Mouse (Mus musculus): ENCODE measurements around the gene Mea1. TPM values are rescaled to one million over a fixed set of nuclear protein-coding genes. Genes with fewer than 3 reads are reported as not detected.

The Mea1 gene
- polyA plus RNA-seq, 1 experiment from 2014 or later, result 116 TPM

- 0 out of 2 replicates have a peak, but pooled peaks cover 5% of the 10 kb centered on the region for H3K9me3 ChIP-seq (replicated peaks)
- peaks cover 63% of the 10 kb centered on the region for H3K36me3 ChIP-seq
Observed at GRCm38 (mm10) chr17:46673850-46674529, 4.6 kb upstream of the Mea1 start, which contains the start of gene Rrp36. Rrp36 (minus strand) TSS chr17:46674352.

DNA sequence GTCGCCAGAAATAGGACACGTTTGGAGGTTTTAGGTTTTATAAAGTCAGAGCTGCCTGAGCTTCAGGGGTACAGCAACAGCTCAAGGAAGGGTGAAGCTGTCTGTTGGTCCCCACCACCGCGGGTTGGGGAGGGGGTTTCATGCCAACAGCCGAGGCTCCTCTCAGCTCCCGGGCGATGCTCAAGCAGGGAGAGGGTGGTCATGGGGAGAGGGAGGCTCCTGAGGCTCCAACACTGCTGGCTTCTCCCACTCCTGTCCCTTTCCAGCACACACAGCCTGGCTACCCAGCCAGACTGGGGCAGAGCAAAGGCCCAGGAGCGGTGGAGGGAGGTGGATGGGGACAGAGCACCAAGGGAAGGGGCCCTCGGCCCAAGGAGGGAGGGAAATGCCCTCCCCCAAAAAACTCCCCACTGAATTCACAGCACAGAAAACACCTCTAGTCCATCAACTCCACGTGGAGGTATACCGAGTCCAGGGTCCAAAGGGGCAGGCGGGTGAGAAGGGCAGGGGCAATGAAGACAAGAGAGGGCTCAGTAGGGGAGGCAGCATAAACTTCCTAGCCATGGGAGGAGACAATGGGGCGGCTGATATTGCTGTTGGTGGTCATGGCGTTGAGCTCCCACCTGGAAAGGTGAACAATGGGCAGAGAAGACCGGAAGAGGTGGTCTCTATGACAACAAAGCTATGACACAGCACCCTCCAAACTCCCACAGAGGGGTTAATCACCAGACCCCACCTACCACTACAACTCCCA is 3.9 kb upstream of the Mea1 start:
- H3K4me2 ChIP-seq, result peak overlapping the region; percentile 80
- peaks cover 44% of the 10 kb centered on the region for H3K4me1 ChIP-seq (replicated peaks)
- peak overlapping the region; percentile 84 for H3K4me3 ChIP-seq
- H3K9ac ChIP-seq, result peak overlapping the region; percentile 71
- no peaks in the 10 kb centered on the region for H3K27me3 ChIP-seq (replicated peaks)
- H3K9me3 ChIP-seq (replicated peaks), result no peaks in the 10 kb centered on the region
- peaks cover 56% of the 10 kb centered on the region for H3K36me3 ChIP-seq
- WGBS, result 23% methylated on average over 15 of the region's 15 CpGs
- peak overlapping the region; percentile 80 for H3K27ac ChIP-seq (ENCODE audit: poor library complexity, severe bottlenecking)
- ATAC-seq (ENCODE audit: insufficient number of reproducible peaks, low FRiP score), result peak; percentile 20; the same call in 1 of the 2 replicates

More at GRCm38 (mm10) chr17:46673850-46674529, 4.6 kb upstream of the Mea1 start, which contains the start of gene Rrp36:
- peak; percentile 88 for ATAC-seq (ENCODE audit: insufficient number of reproducible peaks, low FRiP score)
- peak within 1 kb of the TSS; percentile 86 for H3K9ac ChIP-seq
- H3K27me3 ChIP-seq (replicated peaks), result no peaks in the 10 kb centered on the region
- peak within 1 kb of the TSS; percentile 80 for H3K4me2 ChIP-seq
- H3K27ac ChIP-seq (ENCODE audit: poor library complexity, severe bottlenecking), result peak within 1 kb of the TSS; percentile 80
- peaks cover 38% of the 10 kb centered on the region for H3K4me1 ChIP-seq (replicated peaks)
- WGBS, result 1% methylated on average over 43 of the region's 43 CpGs
- peak within 1 kb of the TSS; percentile 84 for H3K4me3 ChIP-seq

- H3K27me3 ChIP-seq (replicated peaks), result no peaks in the 10 kb centered on the region
- ATAC-seq (ENCODE audit: insufficient number of reproducible peaks, low FRiP score), result no peak
- H3K27ac ChIP-seq (ENCODE audit: poor library complexity, severe bottlenecking), result peak overlapping the region; percentile 94
- peak overlapping the region; percentile 84 for H3K9ac ChIP-seq
- H3K4me1 ChIP-seq (replicated peaks), result peaks cover 45% of the 10 kb centered on the region
- peak overlapping the region; percentile 81 for H3K4me3 ChIP-seq
- no peaks in the 10 kb centered on the region for H3K9me3 ChIP-seq (replicated peaks)
- H3K36me3 ChIP-seq, result peaks cover 55% of the 10 kb centered on the region
- WGBS, result 24% methylated on average over 9 of the region's 9 CpGs
- H3K4me2 ChIP-seq, result peak overlapping the region; percentile 81
Observed at GRCm38 (mm10) chr17:46678911-46679310, 318 bp downstream of the Mea1 start.

GRCm38 (mm10) chr17:46679843-46680759 is 1.5 kb downstream of the Mea1 start:
- no peaks in the 10 kb centered on the region for H3K9me3 ChIP-seq (replicated peaks)

GRCm38 (mm10) chr17:46680760-46681373 is 2.3 kb downstream of the Mea1 start, which contains the start of gene Klhdc3:
Klhdc3 (minus strand) TSS chr17:46680914.
- H3K9ac ChIP-seq, result peak within 1 kb of the TSS; percentile 84
- peaks cover 38% of the 10 kb centered on the region for H3K4me1 ChIP-seq (replicated peaks)
- peak; percentile 98 for ATAC-seq (ENCODE audit: insufficient number of reproducible peaks, low FRiP score)
- H3K4me3 ChIP-seq, result peak within 1 kb of the TSS; percentile 81
- peak within 1 kb of the TSS; percentile 94 for H3K27ac ChIP-seq (ENCODE audit: poor library complexity, severe bottlenecking)
- H3K9me3 ChIP-seq (replicated peaks), result no peaks in the 10 kb centered on the region
- peaks cover 60% of the 10 kb centered on the region for H3K36me3 ChIP-seq
- peak within 1 kb of the TSS; percentile 92 for H3K4me2 ChIP-seq
- no peaks in the 10 kb centered on the region for H3K27me3 ChIP-seq (replicated peaks)
- WGBS, result under 1% methylated on average over 49 of the region's 49 CpGs

More at GRCm38 (mm10) chr17:46679843-46680759, 1.5 kb downstream of the Mea1 start:
- ATAC-seq (ENCODE audit: insufficient number of reproducible peaks, low FRiP score), result no peak; the same call in none of the 2 replicates
- Histone ChIP-seq H3K9ac (peak overlapping the region; percentile 84), H3K27ac (ENCODE audit: poor library complexity, severe bottlenecking) (peak overlapping the region; percentile 94), H3K4me2 (peak overlapping the region; percentile 81), H3K36me3 (peaks cover 60% of the 10 kb centered on the region), H3K4me1 (replicated peaks) (peaks cover 41% of the 10 kb centered on the region), H3K4me3 (peak overlapping the region; percentile 81), H3K27me3 (replicated peaks) (no peaks in the 10 kb centered on the region)
- under 1% methylated on average over 34 of the region's 34 CpGs for WGBS

- Histone ChIP-seq H3K27ac (ENCODE audit: poor library complexity, severe bottlenecking) (no peak overlapping the region), H3K4me2 (peak overlapping the region; percentile 92), H3K27me3 (replicated peaks) (no peaks in the 10 kb centered on the region), H3K4me1 (replicated peaks) (peaks cover 38% of the 10 kb centered on the region), H3K36me3 (peaks cover 60% of the 10 kb centered on the region), H3K9ac (peak overlapping the region; percentile 79), H3K4me3 (peak overlapping the region; percentile 81), H3K9me3 (replicated peaks) (no peaks in the 10 kb centered on the region)
- no peak for ATAC-seq (ENCODE audit: insufficient number of reproducible peaks, low FRiP score)
- WGBS, result 24% methylated on average over 12 of the region's 12 CpGs
Observed at GRCm38 (mm10) chr17:46681466-46682118, 3.0 kb downstream of the Mea1 start.

GRCm38 (mm10) chr17:46682654-46683389 is 4.2 kb downstream of the Mea1 start:
- H3K9ac ChIP-seq, result no peak overlapping the region
- peaks cover 60% of the 10 kb centered on the region for H3K36me3 ChIP-seq
- no peaks in the 10 kb centered on the region for H3K9me3 ChIP-seq (replicated peaks)
- no peaks in the 10 kb centered on the region for H3K27me3 ChIP-seq (replicated peaks)
- no peak overlapping the region for H3K4me2 ChIP-seq
- WGBS, result 87% methylated on average over 16 of the region's 16 CpGs
- ATAC-seq (ENCODE audit: insufficient number of reproducible peaks, low FRiP score), result no peak
- no peak overlapping the region for H3K4me3 ChIP-seq
- H3K4me1 ChIP-seq (replicated peaks), result peaks cover 35% of the 10 kb centered on the region
- H3K27ac ChIP-seq (ENCODE audit: poor library complexity, severe bottlenecking), result no peak overlapping the region

DNA sequence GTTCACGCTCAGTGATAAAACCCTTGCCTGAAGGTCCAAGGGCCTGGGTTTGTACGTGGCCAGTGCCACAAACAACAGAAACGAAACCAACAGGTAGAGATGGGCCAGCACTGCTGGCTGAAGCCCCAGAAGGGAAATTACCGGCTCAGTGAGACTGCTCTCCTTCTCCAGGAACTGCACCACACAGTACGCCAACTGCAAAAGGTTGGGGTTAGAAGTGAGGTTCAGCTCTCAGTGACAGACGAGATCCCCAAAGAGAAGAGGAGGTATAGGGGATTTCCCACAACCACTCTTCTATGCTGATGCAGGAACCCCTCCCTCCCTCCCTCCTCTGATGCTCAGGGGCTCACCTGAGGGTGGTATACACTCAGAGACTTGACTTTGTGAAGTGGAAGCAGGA is 7.3 kb downstream of the Mea1 start:
- Histone ChIP-seq H3K9me3 (replicated peaks) (no peaks in the 10 kb centered on the region), H3K4me3 (no peak overlapping the region), H3K4me1 (replicated peaks) (peaks cover 21% of the 10 kb centered on the region), H3K27me3 (replicated peaks) (no peaks in the 10 kb centered on the region), H3K9ac (no peak overlapping the region), H3K36me3 (peaks cover 53% of the 10 kb centered on the region), H3K4me2 (no peak overlapping the region), H3K27ac (ENCODE audit: poor library complexity, severe bottlenecking) (no peak overlapping the region)
- WGBS, result 84% methylated on average over 6 of the region's 6 CpGs
- no peak for ATAC-seq (ENCODE audit: insufficient number of reproducible peaks, low FRiP score)

DNA sequence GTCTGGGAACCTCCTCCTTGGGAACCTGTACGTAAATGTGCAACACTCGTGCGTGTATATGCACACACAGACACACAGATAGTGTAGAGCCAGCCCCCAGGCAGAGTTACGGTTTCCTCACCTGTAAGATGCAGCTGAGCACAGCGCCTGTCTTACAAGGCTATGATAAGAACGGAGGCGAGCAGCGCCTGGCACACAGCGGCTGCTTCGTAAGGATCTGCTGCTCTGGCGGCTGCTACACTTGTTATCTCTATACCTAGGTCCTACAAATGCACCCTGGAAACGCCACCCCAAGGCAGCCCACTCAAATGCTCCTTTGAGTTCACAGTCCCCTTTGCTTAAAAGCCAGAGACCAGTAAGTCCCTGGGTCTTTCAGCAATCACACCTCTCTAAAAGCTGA is 12.1 kb downstream of the Mea1 start:
- 0 out of 2 replicates have a peak, but pooled peaks cover 8% of the 10 kb centered on the region for H3K4me1 ChIP-seq (replicated peaks)
- no peak overlapping the region for H3K4me2 ChIP-seq
- H3K27me3 ChIP-seq (replicated peaks), result no peaks in the 10 kb centered on the region
- WGBS, result 68% methylated on average over 12 of the region's 12 CpGs
- H3K4me3 ChIP-seq, result no peak overlapping the region
- H3K9ac ChIP-seq, result no peak overlapping the region
- no peaks in the 10 kb centered on the region for H3K9me3 ChIP-seq (replicated peaks)
- H3K36me3 ChIP-seq, result peaks cover 33% of the 10 kb centered on the region
- no peak for ATAC-seq (ENCODE audit: insufficient number of reproducible peaks, low FRiP score)
- no peak overlapping the region for H3K27ac ChIP-seq (ENCODE audit: poor library complexity, severe bottlenecking)

Measured in heart, embryonic 12.5 days (tissue).